Mouse (Mus musculus) ES-E14 (cell line): ENCODE data around the gene Nol4l. TPM values are rescaled to one million over a fixed set of nuclear protein-coding genes. Genes with fewer than 3 reads are reported as not detected.

ENCODE experiments used
- DNase-seq: peaks from one replicate; pipeline ENCODE4 v3.0.0-alpha.2; 2013; ENCODE audit warnings: low read depth, low spot score
- H3K27ac ChIP-seq: 2 replicates; pipeline ENCODE4 v1.5.1; 2012; ENCODE audit warnings: low read depth, mild to moderate bottlenecking, low read length, moderate library complexity, mixed read lengths; ENCODE audit not compliant: poor library complexity, insufficient read depth, severe bottlenecking
- H3K36me3 ChIP-seq: 2 replicates; pipeline ENCODE4 v1.6.1; 2012; ENCODE audit warnings: mild to moderate bottlenecking, low read length, moderate library complexity, mixed read lengths; ENCODE audit not compliant: control insufficient read depth, poor library complexity, insufficient read depth, severe bottlenecking
- H3K4me1 ChIP-seq, 2 experiments: fragments of 150-350 bp in 1 of 2; sonication (generic) in 1 of 2; 2 replicates each; pipeline ENCODE4 v1.6.1; 2012; ENCODE audit warnings: low read length in 2 of 2, mild to moderate bottlenecking in 1 of 2, mixed read lengths in 1 of 2; ENCODE audit not compliant: control insufficient read depth in 2 of 2, insufficient read depth in 2 of 2, poor library complexity in 1 of 2
- H3K4me3 ChIP-seq, 2 experiments: fragments of 150-350 bp in 1 of 2; sonication (generic) in 1 of 2; 2 replicates each; pipeline ENCODE4 v1.5.1; 2012; ENCODE audit warnings: low read length in 2 of 2, low read depth in 1 of 2, mild to moderate bottlenecking in 1 of 2, mixed read lengths in 1 of 2; ENCODE audit not compliant: insufficient read depth in 1 of 2, poor library complexity in 1 of 2, severe bottlenecking in 1 of 2
- H3K9ac ChIP-seq: 2 replicates; pipeline ENCODE4 v1.6.1; 2012; ENCODE audit warnings: low read depth, mild to moderate bottlenecking, low read length, mixed read lengths; ENCODE audit not compliant: poor library complexity, insufficient read depth, severe bottlenecking
- H3K9me3 ChIP-seq: fragments of 150-350 bp; sonication (generic); 2 replicates; pipeline ENCODE4 v1.6.1; 2012; ENCODE audit warnings: low read depth, mild to moderate bottlenecking, low read length; ENCODE audit not compliant: control insufficient read depth, insufficient read depth
- CHD2 ChIP-seq: IDR thresholded peaks from 2 replicates; pipeline ENCODE4 v1.6.1; 2014; ENCODE audit warnings: mild to moderate bottlenecking, low read depth, low read length, inconsistent platforms
- HCFC1 ChIP-seq: IDR thresholded peaks from 2 replicates; pipeline ENCODE4 v1.6.1; 2012; ENCODE audit warnings: low read length, inconsistent platforms, borderline replicate concordance; ENCODE audit not compliant: insufficient read depth
- MAFK ChIP-seq: IDR thresholded peaks from 2 replicates; pipeline ENCODE4 v1.6.1; 2014; ENCODE audit warnings: mild to moderate bottlenecking, low read depth, low read length, inconsistent platforms; ENCODE audit not compliant: insufficient read depth
- ZC3H11A ChIP-seq: IDR thresholded peaks from 2 replicates; pipeline ENCODE4 v1.6.1; 2012; ENCODE audit warnings: low read depth, mild to moderate bottlenecking, inconsistent platforms, low read length, borderline replicate concordance
- ZNF384 ChIP-seq: IDR thresholded peaks from 2 replicates; pipeline ENCODE4 v1.6.1; 2012; ENCODE audit warnings: low read depth, low read length, inconsistent platforms
- in situ Hi-C, 2 experiments: fragments of 600-800 bp; cut with MboI; formaldehyde crosslinking; loops; one replicate each; pipeline ENCODE4 v1.15.1; 2025; ENCODE audit warnings: low sequenced_read_pairs in 2 of 2, inconsistent platforms in 1 of 2; ENCODE audit not compliant: unreplicated experiment in 2 of 2
- total RNA-seq: library from RNA; depleted of rRNA; stranded (reverse); fragments of 300-350 nt; gene quantifications from 2 replicates; pipeline ENCODE4 v1.2.3, GENCODE M21; 2012

Nol4l gene
- total RNA-seq, 1 experiment, result 3.8 TPM

DNA sequence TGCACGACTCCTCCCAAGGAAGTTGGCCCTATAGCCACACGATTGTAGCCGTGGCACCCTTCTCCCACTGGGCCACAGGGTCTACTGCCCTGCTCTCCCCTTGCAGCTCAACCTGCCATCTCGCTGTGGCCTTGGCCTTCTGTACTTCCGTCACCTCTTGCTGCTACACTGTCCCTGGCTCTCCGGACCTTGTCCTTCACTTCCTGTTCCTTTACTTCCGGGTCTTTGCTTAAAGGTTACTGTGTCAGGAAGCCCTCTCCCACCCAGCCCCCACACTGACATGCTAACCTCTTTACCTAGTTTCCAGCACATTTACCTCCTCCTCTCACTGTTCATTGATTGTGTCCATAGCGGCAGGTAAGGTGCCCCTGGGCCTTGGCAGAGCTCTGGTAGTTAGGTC is 105.2 kb downstream of the Nol4l start:
- H3K27ac ChIP-seq, result no peak overlapping the region
- in situ Hi-C loops, result no loop called here
- no peak for TF ChIP-seq ZC3H11A
- TF ChIP-seq CHD2, result no peak
- no peak for TF ChIP-seq MAFK
- H3K9ac ChIP-seq, result no peak overlapping the region
- no peaks in the 10 kb centered on the region for H3K36me3 ChIP-seq
- H3K4me3 ChIP-seq, result no peak overlapping the region
- H3K9me3 ChIP-seq, result no peaks in the 10 kb centered on the region
- peaks cover 0 to 21% of the 10 kb centered on the region in 2 experiments; a peak in 2 of 4 replicates for H3K4me1 ChIP-seq
- DNase-seq, result no peak

DNA sequence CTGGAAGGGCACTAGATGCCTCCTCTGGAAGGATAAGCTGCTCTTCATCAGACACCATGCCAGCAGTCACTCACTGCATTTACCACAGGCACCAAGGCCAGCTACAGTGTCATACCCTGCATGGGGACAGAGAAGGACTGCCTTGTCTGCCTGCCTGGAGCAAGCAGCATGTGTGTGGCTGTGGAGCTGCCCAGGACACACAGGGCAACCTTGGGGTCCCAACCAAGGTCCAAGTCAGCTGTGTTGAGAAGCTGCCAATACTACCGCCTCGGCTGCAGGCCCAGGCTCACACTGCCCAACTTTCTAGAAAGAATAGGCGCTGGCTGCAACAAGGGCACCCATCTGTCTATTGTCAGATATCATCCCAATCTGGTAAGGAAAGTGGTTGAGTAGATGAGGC is 106.7 kb downstream of the Nol4l start:
- in situ Hi-C loops, result no loop called here
- TF ChIP-seq HCFC1, result no peak
- TF ChIP-seq ZC3H11A, result no peak
- no peak for TF ChIP-seq ZNF384
- TF ChIP-seq CHD2, result no peak
- TF ChIP-seq MAFK, result no peak
- H3K9ac ChIP-seq, result no peak overlapping the region
- no peak overlapping the region for H3K4me3 ChIP-seq
- no peaks in the 10 kb centered on the region for H3K9me3 ChIP-seq
- peaks cover 0 to 21% of the 10 kb centered on the region in 2 experiments; a peak in 2 of 4 replicates for H3K4me1 ChIP-seq
- H3K27ac ChIP-seq, result no peak overlapping the region; the same call in 1 of the 2 replicates
- no peaks in the 10 kb centered on the region for H3K36me3 ChIP-seq
- DNase-seq, result no peak

DNA sequence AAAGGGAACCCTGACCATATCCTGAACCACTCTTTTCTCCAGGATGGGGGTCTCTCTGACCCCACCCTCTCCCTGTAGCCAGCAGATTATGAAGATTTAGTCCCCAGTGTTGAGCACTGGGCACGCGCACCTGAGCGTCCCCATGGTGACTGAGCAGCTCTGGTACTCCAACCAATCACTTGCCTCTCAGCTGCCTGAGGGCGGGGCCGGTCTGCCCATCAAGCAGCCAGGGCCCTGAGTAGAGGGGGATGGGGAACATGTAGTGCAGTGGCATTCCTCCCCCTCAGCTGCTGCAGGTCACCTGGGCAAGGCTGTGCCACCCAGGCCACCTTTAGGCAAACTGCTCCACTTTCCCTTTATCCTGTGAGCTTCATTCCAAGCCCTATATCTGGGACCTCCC is 107.7 kb downstream of the Nol4l start:
- no peak overlapping the region for H3K9ac ChIP-seq
- no peak for TF ChIP-seq MAFK
- TF ChIP-seq ZC3H11A, result no peak
- no peak for TF ChIP-seq ZNF384
- TF ChIP-seq HCFC1, result no peak
- no peak for TF ChIP-seq CHD2
- H3K9me3 ChIP-seq, result no peaks in the 10 kb centered on the region
- H3K4me1 ChIP-seq, result peaks cover 0 to 21% of the 10 kb centered on the region in 2 experiments; a peak in 2 of 4 replicates
- DNase-seq, result no peak
- in situ Hi-C loops, result no loop called here
- H3K27ac ChIP-seq, result no peak overlapping the region
- H3K36me3 ChIP-seq, result peaks cover 8% of the 10 kb centered on the region; the same call in 1 of the 2 replicates
- H3K4me3 ChIP-seq, result no peak overlapping the region

DNA sequence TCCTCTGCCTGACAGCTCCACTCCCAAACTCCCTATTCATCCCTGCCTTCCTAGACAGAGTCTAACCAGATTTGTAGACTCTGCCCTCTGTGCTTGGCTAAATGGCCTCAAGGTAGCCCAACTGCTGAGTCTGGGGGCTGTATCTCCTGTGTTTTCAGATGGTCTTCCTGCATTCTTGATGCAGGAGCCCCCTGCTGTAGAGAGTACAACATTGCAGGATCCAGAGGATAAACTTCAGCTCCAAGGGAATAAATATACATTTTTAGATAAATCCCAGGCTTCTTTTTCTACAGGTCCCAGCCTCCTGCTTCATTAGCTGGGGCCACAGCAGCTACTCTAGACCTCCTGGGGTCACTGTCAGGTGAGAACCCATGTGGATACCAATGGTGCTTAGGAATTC is 108.5 kb downstream of the Nol4l start:
- no peak overlapping the region for H3K9ac ChIP-seq
- no peaks in the 10 kb centered on the region for H3K9me3 ChIP-seq
- no peak overlapping the region for H3K27ac ChIP-seq
- peaks cover 11% of the 10 kb centered on the region; the same call in 1 of the 2 replicates for H3K36me3 ChIP-seq
- TF ChIP-seq HCFC1, result no peak
- TF ChIP-seq ZNF384, result no peak
- no peak for TF ChIP-seq CHD2
- no peak for TF ChIP-seq MAFK
- no peak for TF ChIP-seq ZC3H11A
- no peak overlapping the region for H3K4me3 ChIP-seq
- H3K4me1 ChIP-seq, result peaks cover 0 to 17% of the 10 kb centered on the region in 2 experiments; a peak in 2 of 4 replicates
- in situ Hi-C loops, result no loop called here
- DNase-seq, result no peak

DNA sequence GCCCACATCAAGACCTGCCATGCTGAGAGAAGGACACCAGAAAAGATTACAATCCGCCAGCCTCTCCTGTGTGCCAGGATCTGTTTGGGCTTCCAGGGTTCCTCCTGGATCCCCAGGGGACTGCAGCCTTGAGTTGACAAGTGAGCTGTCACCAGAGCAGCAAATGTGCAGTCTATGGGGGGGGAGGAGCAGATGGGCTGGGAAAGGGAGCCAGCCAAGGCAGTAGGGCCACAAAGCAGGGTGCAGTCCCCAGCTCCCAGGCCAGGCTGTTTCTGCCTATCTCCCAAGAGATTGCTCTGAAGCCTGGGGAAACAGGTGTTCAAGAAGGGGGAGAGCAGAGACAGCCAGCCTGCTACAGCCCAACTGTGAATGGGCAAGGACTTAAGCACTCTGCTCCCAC is 111.4 kb downstream of the Nol4l start:
- in situ Hi-C loops, result no loop called here
- H3K9me3 ChIP-seq, result no peaks in the 10 kb centered on the region
- DNase-seq, result no peak
- no peak for TF ChIP-seq ZC3H11A
- TF ChIP-seq MAFK, result no peak
- TF ChIP-seq ZNF384, result no peak
- TF ChIP-seq HCFC1, result no peak
- no peak for TF ChIP-seq CHD2
- H3K4me1 ChIP-seq, result peaks cover 0 to 15% of the 10 kb centered on the region in 2 experiments; a peak in 1 of 4 replicates
- no peak overlapping the region for H3K9ac ChIP-seq
- H3K36me3 ChIP-seq, result peaks cover 13% of the 10 kb centered on the region; the same call in 1 of the 2 replicates
- no peak overlapping the region for H3K27ac ChIP-seq
- no peak overlapping the region for H3K4me3 ChIP-seq
